Mouse (Mus musculus) hindbrain, embryonic 11.5 days (tissue): ENCODE results near the gene Csf2. TPM values are rescaled to one million over a fixed set of nuclear protein-coding genes. Genes with fewer than 3 reads are reported as not detected.

Experiments used
- ATAC-seq: fragments of 200-750 bp; cut with Nextera tagmentation; 2 replicates; pipeline ENCODE4 v1.8.0; 2017; ENCODE audit warnings: mild to moderate bottlenecking, moderate TSS enrichment, moderate library complexity; ENCODE audit not compliant: low FRiP score
- DNase-seq: peaks from one replicate; pipeline ENCODE4 v3.0.0-alpha.2; 2015; ENCODE audit warnings: low spot score
- H3K27ac ChIP-seq: fragments of 300-500 bp; sonication (generic); 2 replicates; pipeline ENCODE4 v1.5.1; 2014; ENCODE audit warnings: mild to moderate bottlenecking, low read depth, low read length
- H3K27me3 ChIP-seq: fragments of 300-500 bp; sonication (generic); 2 replicates; pipeline ENCODE4 v1.6.1; 2014; ENCODE audit warnings: mild to moderate bottlenecking, low read length, moderate library complexity, mixed read lengths; ENCODE audit not compliant: control insufficient read depth, insufficient read depth
- H3K36me3 ChIP-seq: fragments of 300-500 bp; sonication (generic); 2 replicates; pipeline ENCODE4 v1.6.1; 2014; ENCODE audit warnings: mild to moderate bottlenecking, low read length, moderate library complexity, mixed read lengths; ENCODE audit not compliant: control insufficient read depth, insufficient read depth
- H3K4me1 ChIP-seq: fragments of 300-500 bp; sonication (generic); replicated peaks from 2 replicates; pipeline ENCODE4 v1.6.1; 2014; ENCODE audit warnings: low read length, mixed read lengths; ENCODE audit not compliant: control insufficient read depth, insufficient read depth
- H3K4me2 ChIP-seq: fragments of 300-500 bp; sonication (generic); replicated peaks from 2 replicates; pipeline ENCODE4 v1.6.1; 2014; ENCODE audit warnings: mild to moderate bottlenecking, low read depth, low read length
- H3K4me3 ChIP-seq: fragments of 300-500 bp; sonication (generic); 2 replicates; pipeline ENCODE4 v1.5.1; 2014; ENCODE audit warnings: low read depth, low read length
- H3K9ac ChIP-seq: fragments of 300-500 bp; sonication (generic); 2 replicates; pipeline ENCODE4 v1.6.1; 2014; ENCODE audit warnings: low read depth, low read length
- H3K9me3 ChIP-seq: fragments of 300-500 bp; sonication (generic); 2 replicates; pipeline ENCODE4 v1.6.1; 2016; ENCODE audit warnings: low read length; ENCODE audit not compliant: control insufficient read depth
- WGBS: fragments of 180-500 bp; shearing (Covaris S2); extraction: QIAGEN DNeasy Blood & Tissue Kit; methylation state at CpG from one replicate; pipeline ENCODE4 v1.1.7; 2014; 5-methylcytosine and 5-hydroxymethylcytosine counted together
- polyA plus RNA-seq: library from polyadenylated mRNA; unstranded; fragments of >200 nt; fragmentation: Nextera tagmentation; extraction: Ambion mirVana; gene quantifications from 2 replicates; pipeline ENCODE4 v1.2.1, GENCODE M21; 2014

The Csf2 gene
- polyA plus RNA-seq, 1 experiment from 2014 or later = not detected

- DNase-seq = no peak
- no peaks in the 10 kb centered on the region for H3K9me3 ChIP-seq
- H3K9ac ChIP-seq = no peak overlapping the region
- H3K27ac ChIP-seq = no peak overlapping the region
- no peaks in the 10 kb centered on the region for H3K4me1 ChIP-seq
- no peaks in the 10 kb centered on the region for H3K36me3 ChIP-seq
- no peak overlapping the region for H3K4me2 ChIP-seq
- ATAC-seq = no peak
- no peak overlapping the region for H3K4me3 ChIP-seq
- 88% methylated on average over 3 of the region's 3 CpGs for WGBS
- no peaks in the 10 kb centered on the region for H3K27me3 ChIP-seq
These were observed 281 bp upstream of the Csf2 start for GRCm38 (mm10) chr11:54249748-54250147.

- ATAC-seq (no peak), DNase-seq (no peak)
- Histone ChIP-seq H3K27me3 (no peaks in the 10 kb centered on the region), H3K9me3 (no peaks in the 10 kb centered on the region), H3K4me3 (no peak overlapping the region), H3K9ac (no peak overlapping the region), H3K4me1 (no peaks in the 10 kb centered on the region), H3K27ac (no peak overlapping the region), H3K36me3 (no peaks in the 10 kb centered on the region), H3K4me2 (no peak overlapping the region)
- 80% methylated on average over 10 of the region's 10 CpGs for WGBS
These were observed 2.1 kb downstream of the Csf2 start for GRCm38 (mm10) chr11:54247251-54247950.

- 64% methylated on average over 6 of the region's 6 CpGs for WGBS
These were observed 5.0 kb downstream of the Csf2 start for GRCm38 (mm10) chr11:54244465-54244864.

GRCm38 (mm10) chr11:54242494-54242893 is 7.0 kb downstream of the Csf2 start:
- no peak overlapping the region for H3K4me3 ChIP-seq
- DNase-seq (no peak), ATAC-seq (no peak)
- no peaks in the 10 kb centered on the region for H3K4me1 ChIP-seq
- H3K9me3 ChIP-seq = no peaks in the 10 kb centered on the region
- no peaks in the 10 kb centered on the region for H3K36me3 ChIP-seq
- no peak overlapping the region for H3K9ac ChIP-seq
- H3K27me3 ChIP-seq = no peaks in the 10 kb centered on the region
- no peak overlapping the region for H3K4me2 ChIP-seq
- no peak overlapping the region for H3K27ac ChIP-seq
- WGBS = 93% methylated on average over 3 of the region's 3 CpGs

More at GRCm38 (mm10) chr11:54244465-54244864, 5.0 kb downstream of the Csf2 start:
- DNase-seq (no peak), ATAC-seq (no peak)
- H3K27me3 ChIP-seq = no peaks in the 10 kb centered on the region
- no peak overlapping the region for H3K4me2 ChIP-seq
- H3K9me3 ChIP-seq = no peaks in the 10 kb centered on the region
- H3K27ac ChIP-seq = no peak overlapping the region
- H3K9ac ChIP-seq = no peak overlapping the region
- H3K4me3 ChIP-seq = no peak overlapping the region
- H3K4me1 ChIP-seq = no peaks in the 10 kb centered on the region
- H3K36me3 ChIP-seq = no peaks in the 10 kb centered on the region

- H3K9me3 ChIP-seq = no peaks in the 10 kb centered on the region
- ATAC-seq = no peak
- no peak overlapping the region for H3K4me3 ChIP-seq
- H3K27ac ChIP-seq = no peak overlapping the region
- H3K9ac ChIP-seq = no peak overlapping the region
- WGBS = 88% methylated on average over 2 of the region's 2 CpGs
- no peak overlapping the region for H3K4me2 ChIP-seq
- DNase-seq = no peak
- H3K36me3 ChIP-seq = no peaks in the 10 kb centered on the region
- no peaks in the 10 kb centered on the region for H3K4me1 ChIP-seq
- no peaks in the 10 kb centered on the region for H3K27me3 ChIP-seq
These were observed 12.5 kb downstream of the Csf2 start for GRCm38 (mm10) chr11:54236939-54237338.

GRCm38 (mm10) chr11:54227478-54227877 is 22.0 kb downstream of the Csf2 start:
- no peak overlapping the region for H3K27ac ChIP-seq
- no peak overlapping the region for H3K4me3 ChIP-seq
- no peaks in the 10 kb centered on the region for H3K4me1 ChIP-seq
- WGBS = 88% methylated on average over 2 of the region's 2 CpGs
- no peaks in the 10 kb centered on the region for H3K9me3 ChIP-seq
- no peak overlapping the region for H3K4me2 ChIP-seq
- ATAC-seq (no peak), DNase-seq (no peak)
- no peak overlapping the region for H3K9ac ChIP-seq
- no peaks in the 10 kb centered on the region for H3K36me3 ChIP-seq
- H3K27me3 ChIP-seq = no peaks in the 10 kb centered on the region

- H3K4me1 ChIP-seq = no peaks in the 10 kb centered on the region
- ATAC-seq (no peak), DNase-seq (no peak)
- no peaks in the 10 kb centered on the region for H3K9me3 ChIP-seq
- no peaks in the 10 kb centered on the region for H3K27me3 ChIP-seq
- H3K9ac ChIP-seq = no peak overlapping the region
- 90% methylated on average over 5 of the region's 5 CpGs for WGBS
- H3K27ac ChIP-seq = no peak overlapping the region
- no peaks in the 10 kb centered on the region for H3K36me3 ChIP-seq
- H3K4me2 ChIP-seq = no peak overlapping the region
- H3K4me3 ChIP-seq = no peak overlapping the region
These were observed 24.9 kb downstream of the Csf2 start for GRCm38 (mm10) chr11:54224475-54224986.

GRCm38 (mm10) chr11:54223637-54224474 is 25.6 kb downstream of the Csf2 start:
- Histone ChIP-seq H3K27ac (no peak overlapping the region), H3K4me3 (no peak overlapping the region), H3K36me3 (no peaks in the 10 kb centered on the region), H3K27me3 (no peaks in the 10 kb centered on the region), H3K9me3 (no peaks in the 10 kb centered on the region), H3K4me2 (no peak overlapping the region), H3K9ac (no peak overlapping the region), H3K4me1 (no peaks in the 10 kb centered on the region)
- WGBS = 88% methylated on average over 9 of the region's 9 CpGs
- ATAC-seq (no peak), DNase-seq (no peak)
